Mouse (Mus musculus) lung, postnatal 0 days (tissue): ENCODE results near the gene Figla. TPM values are rescaled to one million over a fixed set of nuclear protein-coding genes. Genes with fewer than 3 reads are reported as not detected.
"Not testable (repeated sequence)": the region's sequence is repeated elsewhere in the genome, so short reads cannot be mapped to it uniquely, and the experiment has no call there.

Experiments
- ATAC-seq: fragments of 200-750 bp; cut with Nextera tagmentation; 2 replicates; pipeline ENCODE4 v1.8.0; 2017; ENCODE audit warnings: moderate library complexity
- DNase-seq: peaks from one replicate; pipeline ENCODE4 v3.0.0-alpha.2; 2016; ENCODE audit warnings: low spot score
- H3K27ac ChIP-seq: fragments of 300-500 bp; sonication (generic); 2 replicates; pipeline ENCODE4 v1.5.1; 2014; ENCODE audit warnings: antibody characterized with exemption, mild to moderate bottlenecking, low read length, mixed read lengths
- H3K27me3 ChIP-seq: fragments of 300-500 bp; sonication (generic); replicated peaks from 2 replicates; pipeline ENCODE4 v1.6.1; 2014; ENCODE audit warnings: low read length, mixed read lengths; ENCODE audit not compliant: insufficient read depth
- H3K36me3 ChIP-seq: fragments of 300-500 bp; sonication (generic); 2 replicates; pipeline ENCODE4 v1.6.1; 2014; ENCODE audit warnings: low read length, mixed read lengths; ENCODE audit not compliant: insufficient read depth
- H3K4me1 ChIP-seq: fragments of 300-500 bp; sonication (generic); 2 replicates; pipeline ENCODE4 v1.6.1; 2014; ENCODE audit warnings: antibody characterized with exemption, low read depth, low read length, mixed read lengths; ENCODE audit not compliant: insufficient read depth
- H3K4me2 ChIP-seq: fragments of 300-500 bp; sonication (generic); replicated peaks from 2 replicates; pipeline ENCODE4 v1.6.1; 2014; ENCODE audit warnings: low read depth, mild to moderate bottlenecking, low read length, moderate library complexity, mixed read lengths
- H3K4me3 ChIP-seq: fragments of 300-500 bp; sonication (generic); 2 replicates; pipeline ENCODE4 v1.5.1; 2014; ENCODE audit warnings: low read depth, low read length
- H3K9ac ChIP-seq: fragments of 300-500 bp; sonication (generic); replicated peaks from 2 replicates; pipeline ENCODE4 v1.6.1; 2014; ENCODE audit warnings: low read depth, mild to moderate bottlenecking
- H3K9me3 ChIP-seq: fragments of 300-500 bp; sonication (generic); 2 replicates; pipeline ENCODE4 v1.6.1; 2016; ENCODE audit warnings: low read length, mixed read lengths
- CTCF ChIP-seq: IDR thresholded peaks from 2 replicates; pipeline ENCODE4 v1.5.1; 2016; ENCODE audit warnings: antibody characterized with exemption, mild to moderate bottlenecking
- EP300 ChIP-seq: IDR thresholded peaks from 2 replicates; pipeline ENCODE4 v1.6.1; 2016; ENCODE audit warnings: antibody characterized with exemption, mild to moderate bottlenecking, control low read depth
- WGBS: fragments of 180-500 bp; shearing (Covaris S2); extraction: QIAGEN DNeasy Blood & Tissue Kit; methylation state at CpG from one replicate; pipeline ENCODE4 v1.1.7; 2014; 5-methylcytosine and 5-hydroxymethylcytosine counted together
- polyA plus RNA-seq: library from polyadenylated mRNA; unstranded; fragments of >200 nt; fragmentation: Nextera tagmentation; extraction: Ambion mirVana; gene quantifications from 2 replicates; pipeline ENCODE4 v1.2.1, GENCODE M21; 2015

Figla gene
- polyA plus RNA-seq, 1 experiment from 2014 or later = not detected

DNA sequence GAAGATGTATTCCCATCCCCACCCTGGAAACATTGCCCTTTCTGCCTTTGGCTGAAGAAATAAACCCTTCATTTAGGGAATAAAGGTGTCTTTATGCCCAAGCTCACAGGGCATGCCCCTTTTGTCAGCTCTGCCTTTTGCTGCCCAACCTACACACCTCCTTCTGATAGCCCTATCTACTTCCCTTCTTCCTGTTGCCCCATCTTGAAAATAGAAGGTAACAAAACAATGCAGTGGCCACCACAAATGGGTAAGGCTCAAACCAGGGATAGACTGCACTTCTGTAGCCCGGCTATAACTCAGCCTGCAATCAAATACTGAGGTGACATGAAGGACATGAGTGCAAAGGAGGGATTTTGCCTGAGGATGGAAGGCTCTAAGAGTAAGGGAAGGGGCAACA is 40.2 kb upstream of the Figla start:
- TF ChIP-seq EP300 (no peak), CTCF (no peak)
- DNase-seq (no peak), ATAC-seq (no peak)
- Histone ChIP-seq H3K9ac (no peak overlapping the region), H3K4me3 (no peak overlapping the region), H3K27me3 (no peaks in the 10 kb centered on the region), H3K36me3 (no peaks in the 10 kb centered on the region), H3K27ac (no peak overlapping the region), H3K9me3 (no peaks in the 10 kb centered on the region), H3K4me1 (no peaks in the 10 kb centered on the region), H3K4me2 (no peak overlapping the region)
- WGBS = 83% methylated on average over 1 of the region's 1 CpGs

DNA sequence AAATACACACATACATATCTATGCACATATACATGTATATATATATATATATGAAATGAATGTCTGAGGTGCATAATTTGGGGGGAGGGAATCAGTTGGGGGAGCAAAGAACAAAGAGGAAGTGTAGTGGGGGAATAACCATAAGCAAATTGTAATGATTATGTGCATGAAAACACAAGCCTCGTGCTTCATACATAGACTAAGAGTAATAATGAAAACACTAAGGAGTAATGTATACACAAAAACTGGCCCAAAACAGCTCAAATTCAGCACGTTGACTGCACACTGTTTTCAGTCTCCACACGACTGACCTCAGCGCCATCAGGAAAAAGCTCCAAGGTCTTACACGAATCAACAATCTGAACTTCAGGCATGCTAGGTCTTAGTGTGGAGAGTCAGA is 39.7 kb upstream of the Figla start:
- Histone ChIP-seq H3K27ac (no peak overlapping the region), H3K9ac (no peak overlapping the region), H3K27me3 (no peaks in the 10 kb centered on the region), H3K4me1 (no peaks in the 10 kb centered on the region), H3K9me3 (no peaks in the 10 kb centered on the region), H3K4me2 (no peak overlapping the region), H3K4me3 (no peak overlapping the region), H3K36me3 (no peaks in the 10 kb centered on the region)
- DNase-seq (no peak), ATAC-seq (no peak)
- WGBS = 80% methylated on average over 5 of the region's 5 CpGs
- TF ChIP-seq EP300 (no peak), CTCF (no peak)

DNA sequence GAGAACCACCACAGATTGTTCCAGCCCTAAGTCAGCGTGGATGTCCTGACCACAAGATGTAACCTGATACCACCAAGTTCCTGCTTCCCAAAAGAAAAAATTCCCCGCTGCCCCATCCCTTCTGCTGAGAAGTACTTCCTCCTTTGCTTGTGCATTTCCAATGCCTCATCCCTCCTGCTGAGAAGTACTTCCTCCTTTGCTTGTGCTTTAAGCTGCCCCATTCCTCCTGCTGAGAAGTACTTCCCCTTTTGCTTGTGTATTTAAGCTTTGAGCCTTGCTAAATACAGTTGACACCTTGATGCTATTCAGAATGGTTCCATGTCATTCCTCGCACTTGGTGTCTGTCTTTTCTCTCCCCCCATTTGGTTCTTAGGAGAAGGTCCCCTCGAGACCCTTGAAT is 37.2 kb upstream of the Figla start:
- WGBS = 64% methylated on average over 4 of the region's 4 CpGs
- not testable (repeated sequence) for H3K36me3 ChIP-seq, DNase-seq, H3K4me3 ChIP-seq, H3K27ac ChIP-seq, H3K4me1 ChIP-seq, H3K9me3 ChIP-seq, H3K4me2 ChIP-seq, ATAC-seq, H3K27me3 ChIP-seq, H3K9ac ChIP-seq

DNA sequence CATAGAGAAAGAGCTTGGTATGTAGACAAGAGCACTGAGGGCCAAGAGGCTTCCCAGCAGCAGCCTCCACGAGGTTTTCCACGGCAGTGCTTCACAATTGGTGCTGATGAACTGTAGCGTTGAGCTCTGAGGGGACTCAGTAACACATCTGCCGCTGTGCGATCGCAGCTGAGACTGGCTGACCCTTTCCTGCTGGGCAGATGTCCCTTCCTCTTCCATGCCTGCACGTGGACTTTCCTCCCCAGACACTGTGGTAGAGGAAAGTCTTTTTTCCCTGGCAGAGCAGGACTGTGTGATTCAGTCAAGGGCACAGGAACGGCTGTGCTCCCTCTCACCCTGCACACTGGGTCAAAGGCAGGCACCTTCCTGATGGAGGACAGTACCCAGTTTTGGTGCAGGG is 31.6 kb upstream of the Figla start:
- Histone ChIP-seq H3K4me2 (no peak overlapping the region), H3K27me3 (no peaks in the 10 kb centered on the region), H3K9me3 (no peaks in the 10 kb centered on the region), H3K9ac (no peak overlapping the region), H3K4me3 (no peak overlapping the region), H3K36me3 (no peaks in the 10 kb centered on the region), H3K4me1 (no peaks in the 10 kb centered on the region), H3K27ac (no peak overlapping the region)
- TF ChIP-seq CTCF (no peak), EP300 (no peak)
- WGBS = 75% methylated on average over 8 of the region's 8 CpGs
- ATAC-seq = no peak
- DNase-seq = no peak

DNA sequence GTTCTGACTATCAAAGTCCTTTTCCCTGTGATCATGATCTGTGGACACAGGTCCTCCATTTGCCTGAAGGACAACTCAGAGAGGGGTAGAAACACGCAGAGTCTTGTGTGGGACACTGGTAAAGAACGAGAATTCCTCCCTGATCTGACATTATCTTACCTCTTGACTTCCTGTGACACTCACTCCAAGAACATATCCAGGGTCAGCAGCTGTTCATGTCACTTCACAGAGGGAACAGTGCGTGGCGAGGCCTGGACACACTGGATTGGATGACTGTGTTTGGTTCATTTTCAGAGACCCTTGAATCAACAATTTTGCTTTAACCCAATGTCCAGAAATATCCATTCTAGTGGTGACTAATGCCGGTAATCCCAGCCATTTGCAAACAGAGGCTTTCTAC is 26.4 kb upstream of the Figla start:
- not testable (repeated sequence) for H3K36me3 ChIP-seq, ATAC-seq, H3K27me3 ChIP-seq, H3K9me3 ChIP-seq, H3K9ac ChIP-seq, H3K4me1 ChIP-seq, H3K4me2 ChIP-seq, H3K27ac ChIP-seq, DNase-seq, H3K4me3 ChIP-seq
- WGBS = 71% methylated on average over 5 of the region's 5 CpGs

DNA sequence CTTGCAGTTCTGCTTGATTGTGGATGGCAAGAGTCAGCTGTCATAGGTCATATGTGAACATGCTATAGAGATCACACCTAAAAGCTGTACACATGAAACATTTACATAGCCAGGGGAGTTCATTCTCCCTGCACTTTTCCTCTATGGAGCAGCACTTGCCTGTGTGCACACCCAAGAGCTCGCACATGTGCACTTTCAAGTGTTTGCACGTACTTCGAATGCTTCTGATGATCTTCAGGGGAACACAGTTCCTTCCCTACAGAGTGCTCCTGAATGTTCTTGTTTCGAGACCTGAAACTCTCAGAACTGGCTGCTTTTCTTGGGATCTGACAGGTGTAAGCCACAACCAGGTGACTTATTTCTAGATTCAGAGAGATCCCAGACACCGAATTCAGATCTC is 25.2 kb upstream of the Figla start:
- not testable (repeated sequence) for H3K27me3 ChIP-seq, H3K4me2 ChIP-seq, H3K27ac ChIP-seq, H3K36me3 ChIP-seq, H3K9ac ChIP-seq, H3K4me3 ChIP-seq, H3K4me1 ChIP-seq, H3K9me3 ChIP-seq
- peak; percentile 71 for ATAC-seq
- peak; percentile 50 for DNase-seq
- WGBS = 64% methylated on average over 5 of the region's 5 CpGs

DNA sequence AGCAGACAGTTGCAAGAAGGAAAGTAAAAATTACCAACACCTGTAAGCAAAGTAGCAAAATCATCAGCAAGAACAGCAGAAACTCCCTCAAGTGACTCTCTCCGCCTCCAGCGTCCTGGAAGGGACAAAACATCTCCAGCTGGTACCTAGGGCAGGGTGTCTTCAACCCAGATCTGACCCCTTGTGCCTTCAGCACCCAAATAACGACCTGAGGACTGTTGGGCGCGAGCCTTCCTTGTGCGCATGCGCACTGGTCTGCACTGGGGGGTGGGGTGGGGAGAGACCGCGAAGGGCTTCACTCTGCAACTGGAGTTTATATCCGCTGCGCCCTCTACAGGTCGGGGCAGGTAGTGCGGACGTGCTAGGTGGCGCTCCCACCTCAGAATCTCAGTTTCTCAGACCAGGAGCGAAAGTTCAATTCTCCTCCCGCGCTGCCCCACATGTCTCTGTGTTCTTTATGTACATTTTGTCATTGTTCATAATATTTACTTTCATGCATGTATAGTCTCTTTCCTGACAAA is 12.5 kb upstream of the Figla start:
- no peaks in the 10 kb centered on the region for H3K27me3 ChIP-seq
- no peak for DNase-seq
- H3K4me1 ChIP-seq = no peaks in the 10 kb centered on the region
- no peaks in the 10 kb centered on the region for H3K36me3 ChIP-seq
- H3K9me3 ChIP-seq = no peaks in the 10 kb centered on the region
- ATAC-seq = no peak; the same call in 1 of the 2 replicates
- H3K4me2 ChIP-seq = no peak overlapping the region
- WGBS = 80% methylated on average over 18 of the region's 18 CpGs
- TF ChIP-seq EP300 = no peak
- TF ChIP-seq CTCF = peak; percentile 62
- H3K4me3 ChIP-seq = no peak overlapping the region
- no peak overlapping the region for H3K27ac ChIP-seq
- H3K9ac ChIP-seq = no peak overlapping the region
